Mouse (Mus musculus) T-helper 2 cell (primary cell): ENCODE measurements around the gene Terf2.
"Not testable (repeated sequence)": the region's sequence is repeated elsewhere in the genome, so short reads cannot be mapped to it uniquely, and the experiment has no call there.

ENCODE experiments used
- in situ Hi-C: fragments of 300-600 bp; cut with MboI, MseI; formaldehyde crosslinking; loops from one replicate; pipeline ENCODE4 v1.15.1; 2025; ENCODE audit warnings: high pct_unique_total_duplicates

The Terf2 gene

GRCm38 (mm10) chr8:107065511-107066496, 30.5 kb downstream of the Terf2 start, which contains the start of gene Tmed6:
Gene Tmed6 (minus strand): TSS chr8:107065644.
- in situ Hi-C loops, result no loop called here

DNA sequence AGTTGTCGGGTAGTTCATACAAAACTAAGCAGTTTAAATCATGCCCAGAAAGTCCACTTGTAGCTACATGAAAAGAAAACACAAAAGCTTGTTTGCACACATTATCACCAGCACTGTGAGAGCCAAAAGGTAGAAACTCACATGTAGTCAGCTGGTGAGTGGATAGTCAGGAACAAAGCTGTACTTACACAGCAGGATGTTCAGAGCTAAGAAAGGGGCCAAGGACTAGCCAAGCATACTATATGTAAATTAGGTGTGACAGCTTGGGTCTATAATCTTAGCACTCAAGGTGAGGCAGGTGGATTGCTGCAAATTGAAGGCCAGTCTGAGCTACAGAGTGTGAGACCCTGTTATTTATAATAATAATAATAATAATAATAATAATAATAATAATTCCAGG, 33.7 kb downstream of the Terf2 start:
- in situ Hi-C loops, result no loop called here

DNA sequence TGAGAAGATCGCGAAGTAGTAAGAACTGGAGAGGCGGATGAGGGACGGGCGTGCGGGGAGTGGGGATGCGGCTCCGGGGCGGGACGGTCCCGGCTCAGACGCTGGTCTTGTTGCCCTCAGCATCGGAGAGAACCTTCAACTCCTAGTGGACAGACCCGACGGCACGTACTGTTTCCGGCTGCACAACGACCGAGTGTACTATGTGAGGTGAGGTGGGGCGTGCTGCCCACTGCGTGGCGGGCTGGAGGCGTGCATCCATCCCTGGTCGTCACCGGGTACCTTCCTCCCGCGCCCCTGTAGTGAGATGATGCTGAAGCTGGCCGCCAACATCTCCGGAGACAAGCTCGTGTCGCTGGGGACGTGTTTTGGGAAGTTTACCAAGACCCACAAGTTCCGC, 39.4 kb downstream of the Terf2 start:
- in situ Hi-C loops, result no loop called here

GRCm38 (mm10) chr8:107056076-107056972, 40.0 kb downstream of the Terf2 start, which contains the start of the genes Cog8 and Nip7:
Gene Cog8 (minus strand): TSS chr8:107056689.
Gene Nip7 (plus strand): TSS chr8:107056877.
- in situ Hi-C loops, result no loop called here

DNA sequence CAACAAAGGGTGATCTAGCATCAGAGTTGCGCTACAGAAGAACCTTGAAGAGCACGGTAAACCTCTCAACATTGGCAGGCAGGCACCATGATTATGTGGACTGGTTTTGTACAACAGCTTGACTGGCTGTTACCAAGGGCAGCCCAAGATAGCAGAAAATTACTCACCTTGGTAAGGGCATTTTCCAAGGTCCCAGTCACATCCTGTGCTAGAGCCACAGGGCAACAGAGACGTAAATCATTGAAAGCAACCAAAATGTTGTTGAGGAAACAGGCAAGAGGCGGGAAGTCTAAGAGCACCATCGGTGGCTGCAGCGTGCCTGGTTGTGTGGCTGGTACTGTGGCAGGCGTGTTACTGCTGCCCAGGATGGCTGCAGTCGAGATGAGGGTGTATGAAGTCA, 44.3 kb downstream of the Terf2 start:
- in situ Hi-C loops, result no loop called here

GRCm38 (mm10) chr8:107049480-107049879, 46.9 kb downstream of the Terf2 start:
- in situ Hi-C loops, result no loop called here

- in situ Hi-C loops, result no loop called here
Observed at GRCm38 (mm10) chr8:107048061-107048941, 48.0 kb downstream of the Terf2 start, which contains the start of gene Pdf. Gene Pdf (minus strand): TSS chr8:107048614.

DNA sequence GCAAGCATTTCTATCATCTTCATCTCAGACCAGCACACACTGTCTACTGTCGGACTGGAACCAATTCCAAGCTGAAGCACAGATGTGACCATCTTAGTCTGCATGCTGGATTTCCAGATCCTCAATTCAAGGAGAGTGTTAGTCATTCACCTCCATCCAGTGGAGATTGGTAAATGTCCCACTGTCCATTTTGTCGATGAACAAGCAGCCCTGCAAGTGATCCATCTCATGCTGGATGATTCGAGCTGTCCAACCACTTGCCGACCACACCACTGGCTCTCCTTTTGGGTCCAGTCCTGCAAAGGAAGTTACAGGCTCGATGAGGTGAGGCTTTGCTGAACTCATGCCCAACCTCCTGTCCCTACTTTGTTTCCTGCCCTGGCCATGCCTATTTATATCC, 49.4 kb downstream of the Terf2 start:
- in situ Hi-C loops, result no loop called here

DNA sequence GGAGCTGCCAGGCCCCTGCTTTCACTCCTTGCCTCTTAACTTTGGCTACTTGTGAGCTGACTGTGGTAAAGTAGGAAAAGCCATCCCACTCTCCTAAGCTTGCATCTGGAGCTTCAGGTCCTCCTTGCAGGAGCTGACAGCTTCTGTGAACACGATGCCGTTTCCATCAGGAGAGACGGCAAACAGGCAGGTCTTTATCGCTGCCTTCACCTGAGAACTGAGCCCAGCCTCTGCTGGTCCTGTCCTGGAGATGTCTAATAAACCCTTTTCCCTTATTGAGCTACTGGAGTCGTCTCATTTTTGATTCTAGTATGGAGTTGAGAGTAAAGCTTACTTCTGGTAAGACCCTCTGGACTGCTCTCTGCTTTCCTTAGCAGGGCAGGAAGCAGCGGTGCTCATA, 50.9 kb downstream of the Terf2 start:
- in situ Hi-C loops, result no loop called here

DNA sequence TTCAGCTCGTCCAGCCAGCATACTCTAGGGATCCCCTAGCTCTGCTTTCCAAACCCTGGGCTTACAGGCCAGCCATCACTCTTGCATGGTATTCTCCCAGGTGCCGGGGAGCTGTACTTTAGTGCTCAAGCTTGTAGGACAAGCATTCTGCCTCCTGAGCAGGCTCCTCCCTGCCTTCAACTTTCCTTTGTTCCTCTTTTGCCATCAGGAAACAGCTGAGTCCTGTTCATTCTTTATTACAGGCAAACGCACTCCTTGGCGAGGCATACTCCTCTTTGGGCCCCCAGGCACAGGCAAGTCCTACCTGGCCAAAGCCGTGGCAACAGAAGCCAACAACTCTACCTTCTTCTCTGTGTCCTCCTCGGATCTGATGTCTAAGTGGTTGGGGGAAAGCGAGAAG, 55.7 kb downstream of the Terf2 start:
- in situ Hi-C loops, result no loop called here

DNA sequence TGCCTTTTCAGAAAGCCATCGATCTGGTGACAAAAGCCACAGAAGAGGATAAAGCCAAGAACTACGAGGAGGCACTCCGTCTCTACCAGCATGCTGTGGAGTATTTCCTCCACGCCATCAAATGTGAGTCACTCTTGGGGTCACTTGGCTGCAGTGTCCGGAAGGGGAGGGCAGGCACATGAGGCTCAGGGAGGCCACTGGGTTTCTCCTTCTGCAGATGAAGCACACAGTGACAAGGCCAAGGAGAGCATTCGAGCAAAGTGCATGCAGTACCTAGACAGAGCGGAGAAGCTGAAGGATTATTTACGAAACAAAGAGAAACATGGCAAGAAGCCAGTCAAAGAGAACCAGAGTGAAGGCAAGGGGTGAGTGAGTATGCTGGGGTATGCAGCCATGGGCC, 59.7 kb downstream of the Terf2 start:
- in situ Hi-C loops, result no loop called here

DNA sequence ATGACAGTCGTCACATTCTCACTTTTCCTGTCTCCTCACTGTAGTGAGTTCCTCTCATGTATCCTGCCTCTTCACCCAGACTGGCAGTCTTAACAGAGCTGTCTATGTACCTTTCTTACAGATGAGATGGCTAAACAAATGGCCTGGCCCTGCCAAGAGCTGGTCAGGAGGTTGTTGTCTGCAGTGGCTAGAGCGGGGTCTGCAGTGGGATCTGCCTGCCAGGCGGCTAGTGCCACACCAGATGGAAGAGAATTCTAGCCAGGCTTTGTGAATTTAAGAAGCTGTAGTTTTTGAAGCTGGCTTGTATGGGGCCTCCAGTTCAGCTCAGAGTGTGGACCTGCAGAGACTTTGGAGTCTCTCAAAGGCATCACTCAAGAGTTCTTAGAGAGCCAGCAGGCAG, 60.7 kb downstream of the Terf2 start:
- in situ Hi-C loops, result no loop called here

DNA sequence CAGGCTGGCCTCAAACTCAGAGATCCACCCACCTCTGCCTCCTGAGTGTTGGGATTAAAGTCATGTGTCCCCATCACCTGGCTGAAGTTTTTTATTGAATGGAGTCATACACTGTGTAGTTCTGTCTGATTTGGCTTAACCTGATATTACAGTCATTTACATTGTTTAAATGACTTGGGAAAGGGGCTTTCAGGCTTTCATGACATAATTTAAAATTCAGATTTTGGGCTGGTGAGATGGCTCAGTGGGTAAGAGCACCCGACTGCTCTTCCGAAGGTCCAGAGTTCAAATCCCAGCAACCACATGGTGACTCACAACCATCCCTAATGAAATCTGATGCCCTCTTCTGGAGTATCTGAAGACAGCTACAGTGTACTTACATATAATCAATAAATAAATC, 62.7 kb downstream of the Terf2 start:
- in situ Hi-C loops, result not testable (repeated sequence)

GRCm38 (mm10) chr8:107031577-107032090, 64.7 kb downstream of the Terf2 start:
- in situ Hi-C loops, result no loop called here

DNA sequence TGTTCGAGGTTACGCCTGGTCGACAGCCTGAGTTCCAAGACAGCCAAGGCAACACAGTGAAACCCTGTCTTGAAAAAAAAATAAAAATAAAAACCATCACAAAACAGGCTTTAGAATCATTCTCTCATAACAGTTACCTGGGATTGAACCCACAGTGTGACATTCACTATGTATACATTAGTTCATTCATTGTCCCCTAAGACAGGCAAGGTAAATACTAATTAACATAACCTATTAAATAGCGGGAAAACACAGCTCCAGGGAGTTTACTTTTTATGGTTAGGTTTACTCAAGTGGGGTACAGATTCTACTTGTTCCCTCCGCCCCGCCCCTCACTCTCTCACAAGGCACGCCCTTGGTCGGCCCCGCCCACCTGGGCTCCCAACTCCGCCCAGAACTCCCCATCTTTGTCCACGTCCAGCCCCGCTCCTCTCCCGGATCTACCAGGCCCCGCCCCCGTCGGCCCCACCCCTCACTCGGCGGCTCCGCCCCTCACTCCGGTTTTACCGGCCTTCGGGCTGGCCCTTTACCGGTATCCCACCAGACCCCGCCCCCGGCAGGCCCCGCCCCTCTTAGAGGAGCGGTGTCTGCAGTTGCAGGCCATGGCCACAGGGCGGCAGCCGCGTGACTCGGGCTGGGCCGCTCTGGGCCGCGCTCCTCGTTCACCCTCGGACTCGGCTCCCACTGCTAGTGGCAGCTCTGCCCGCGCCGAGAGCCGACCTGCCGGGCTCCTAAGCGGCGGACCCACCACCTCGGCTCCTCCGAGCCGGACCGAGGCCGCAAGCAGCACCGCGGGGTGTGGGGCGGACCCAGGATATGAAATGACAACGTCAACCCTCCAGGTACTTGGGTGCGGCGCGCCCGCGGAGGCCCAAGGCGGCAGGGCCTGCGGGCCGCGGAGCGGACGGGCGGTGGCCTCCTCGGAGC, 65.4 kb downstream of the Terf2 start, which contains the start of gene Vps4a:
Vps4a (plus strand) TSS at position 573 of the 927 bp plus-strand sequence.
- in situ Hi-C loops, result no loop called here

DNA sequence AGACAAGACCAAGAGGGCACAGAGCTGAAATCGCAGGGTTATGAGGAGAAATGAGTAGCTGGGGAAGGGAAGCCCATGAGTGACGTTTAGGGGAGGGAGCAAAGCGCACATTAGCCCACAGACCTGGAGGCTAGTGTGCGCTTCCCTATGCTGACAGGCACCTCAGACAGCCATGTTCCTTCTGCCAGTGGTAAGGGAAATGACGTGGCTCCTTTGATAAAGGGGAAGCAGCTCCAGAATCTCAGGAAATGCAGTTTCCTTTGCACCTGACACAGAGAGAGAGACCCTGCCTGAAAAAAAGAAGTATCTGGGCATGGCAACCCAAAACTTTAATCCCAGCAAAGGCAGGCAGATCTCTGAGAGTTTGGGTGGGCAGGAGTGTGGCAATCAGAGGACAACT, 66.3 kb downstream of the Terf2 start:
- in situ Hi-C loops, result no loop called here

DNA sequence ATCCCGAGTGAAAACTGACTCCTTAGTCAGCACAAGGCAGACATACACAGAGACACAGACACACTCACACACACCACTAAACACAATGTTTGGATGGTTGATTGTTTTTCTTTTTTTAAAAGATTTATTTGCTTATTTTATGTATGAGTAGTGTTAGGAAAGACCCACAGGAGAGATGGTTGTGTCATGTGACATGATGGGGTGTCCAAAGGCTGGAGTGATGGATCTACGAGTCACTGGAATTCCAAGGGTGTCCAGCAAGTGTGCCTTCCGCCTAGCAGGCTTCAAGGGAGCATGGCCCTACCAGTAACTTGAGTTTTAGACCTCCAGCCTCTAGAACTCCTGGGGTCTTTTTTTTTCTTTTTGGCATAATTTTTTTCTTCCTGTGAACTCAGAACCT, 67.0 kb downstream of the Terf2 start:
- in situ Hi-C loops, result loop anchor here (10.0 kb wide), 1 partner anchor 765 kb away; no protein-coding TSS in a partner anchor

- in situ Hi-C loops, result loop anchor here (10.0 kb wide), 1 partner anchor 759 kb away; no protein-coding TSS in a partner anchor
Observed at GRCm38 (mm10) chr8:107023479-107023878, 72.9 kb downstream of the Terf2 start.
